Mouse (Mus musculus) right cerebral cortex, postnatal 4 days (tissue): ENCODE measurements at regions not wholly inside any gene's neighbourhood (a gene's known extent, or its start where the extent isn't known, plus 50 kb on each side); places are given as distances from the start of the nearest gene placed in this dataset.

Experiments used
- DNase-seq: peaks from one replicate; pipeline ENCODE4 v3.0.0-alpha.2; 2022

DNA sequence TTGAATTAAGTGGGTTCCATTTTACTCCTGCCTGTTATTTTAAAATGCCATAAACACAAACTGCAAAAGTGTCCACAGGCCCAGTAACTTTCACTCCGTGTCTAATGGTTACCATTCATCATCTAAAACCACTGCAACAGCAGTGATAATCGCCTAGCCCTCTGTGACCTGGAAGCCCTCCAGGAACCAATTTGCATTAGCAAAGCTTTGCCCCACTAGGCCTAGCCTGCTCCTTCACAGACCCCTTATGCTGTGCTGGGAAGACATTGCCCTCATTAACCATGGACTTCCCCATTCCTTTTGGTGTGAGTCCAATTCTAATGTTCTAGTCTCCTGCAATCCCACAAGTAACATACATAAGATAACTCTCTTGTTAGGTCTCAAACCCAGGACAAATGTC, 277.3 kb upstream of the Prkd1 start:
- DNase-seq, result no peak

- DNase-seq, result no peak
Measured at GRCm38 (mm10) chr12:50921739-50922138, 272.8 kb upstream of the Prkd1 start.

DNA sequence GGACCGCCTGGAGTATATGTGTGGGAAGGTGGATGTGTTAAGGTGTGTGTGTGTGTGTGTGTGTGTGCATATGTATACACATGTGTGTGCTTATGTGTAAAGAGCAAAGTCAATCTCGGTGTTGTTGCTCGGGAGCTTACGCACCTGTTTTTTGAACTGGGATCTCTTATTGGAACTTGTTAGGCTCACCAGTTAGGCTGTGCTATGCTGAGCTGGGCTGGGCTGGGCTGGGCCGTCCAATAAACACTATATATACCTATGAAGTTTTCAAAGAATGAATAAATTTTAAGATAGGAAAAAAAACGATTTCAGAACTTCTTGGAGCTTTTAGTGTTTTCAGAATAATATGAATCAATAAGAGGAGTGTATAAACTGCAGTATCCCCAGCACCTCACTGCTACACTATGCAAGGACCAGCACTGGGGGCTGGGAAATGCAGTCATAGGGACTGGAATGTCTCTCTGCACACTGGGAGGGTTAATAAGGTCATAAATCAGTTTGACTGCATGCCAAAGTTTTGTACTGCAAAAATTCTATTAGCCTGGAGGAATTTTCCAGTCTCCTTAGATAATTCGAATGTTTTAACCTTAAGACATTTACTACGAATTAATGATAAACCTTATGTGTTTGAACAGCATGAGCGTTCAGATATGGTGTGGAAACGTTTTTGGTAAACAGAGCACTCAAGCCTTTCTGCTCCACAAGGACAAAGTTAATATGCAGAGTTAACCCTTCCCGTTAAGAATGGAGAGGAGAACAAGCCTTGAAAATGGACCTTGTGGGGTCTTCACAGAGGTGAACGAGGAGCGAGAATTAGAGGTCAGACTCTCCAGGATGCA, 250.9 kb upstream of the Prkd1 start:
- DNase-seq, result no peak

GRCm38 (mm10) chr12:50897606-50898166, 248.8 kb upstream of the Prkd1 start:
- DNase-seq, result no peak

DNA sequence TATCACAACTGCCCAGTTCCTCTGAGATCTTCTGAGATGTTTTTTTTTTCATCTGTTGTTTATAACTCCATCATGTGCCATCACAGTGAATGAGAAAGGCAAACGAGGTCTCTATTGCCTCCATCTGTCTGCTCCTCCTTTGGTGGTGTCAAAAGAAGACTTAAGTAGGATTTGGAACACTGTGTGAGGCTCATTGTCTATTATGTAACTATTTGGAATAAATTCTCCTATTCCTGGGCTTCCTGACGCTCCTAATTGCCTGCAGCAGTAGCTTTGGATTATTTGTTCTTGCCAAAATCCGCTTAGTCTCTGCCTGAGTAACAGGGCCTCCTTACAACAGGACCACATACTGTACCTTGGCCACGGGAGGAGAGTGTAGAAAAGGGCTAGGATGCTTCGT, 244.7 kb upstream of the Prkd1 start:
- no peak for DNase-seq

- DNase-seq, result no peak
Measured at GRCm38 (mm10) chr12:50875796-50876195, 226.9 kb upstream of the Prkd1 start.

DNA sequence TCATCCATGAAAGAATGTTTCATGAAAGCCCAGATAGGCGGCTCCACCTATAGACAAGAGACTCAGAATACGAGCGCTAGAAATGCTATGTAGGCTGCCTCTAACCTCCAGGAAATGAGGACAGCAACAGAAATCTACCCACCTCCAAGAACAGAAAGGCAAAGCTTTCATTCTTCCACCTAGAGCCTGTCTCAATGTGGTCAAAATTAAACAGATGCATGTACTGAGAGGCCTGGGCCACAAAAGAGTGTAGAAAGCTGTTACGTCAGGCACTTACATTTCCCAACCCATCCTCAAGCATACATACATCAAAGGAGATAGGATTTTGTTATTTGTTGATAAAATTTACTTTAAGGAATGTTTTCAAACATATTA, 225.1 kb upstream of the Prkd1 start:
- DNase-seq, result no peak

DNA sequence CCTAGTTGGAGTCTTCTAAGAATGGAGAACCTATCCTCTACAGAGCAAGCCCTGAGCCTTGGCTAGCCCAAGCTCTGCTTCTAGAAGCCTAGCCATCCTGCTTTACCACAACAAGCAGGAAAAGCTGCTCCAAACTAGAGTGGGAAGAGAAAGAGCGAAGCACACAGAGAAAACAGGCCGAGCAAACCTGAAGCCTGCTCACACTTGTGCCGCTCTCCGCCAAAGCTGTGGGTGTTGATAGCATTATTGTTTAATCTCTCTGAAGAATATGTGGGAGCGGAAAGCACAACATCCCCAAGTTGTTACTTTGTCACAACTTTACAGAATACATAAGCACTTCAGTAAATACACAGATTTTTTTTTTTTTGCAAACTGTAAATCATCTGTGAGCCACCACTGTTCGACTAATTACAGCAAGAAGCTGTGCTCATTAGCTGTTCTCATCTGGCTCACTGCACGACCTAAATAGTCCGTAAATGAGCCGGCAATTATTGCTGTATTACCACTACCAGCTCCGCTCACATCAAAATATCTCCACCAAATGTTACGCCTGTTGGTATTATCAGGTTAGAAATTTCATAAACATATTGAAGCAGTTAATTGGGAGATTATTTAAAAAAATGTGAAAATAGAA, 224.6 kb upstream of the Prkd1 start:
- DNase-seq, result no peak

DNA sequence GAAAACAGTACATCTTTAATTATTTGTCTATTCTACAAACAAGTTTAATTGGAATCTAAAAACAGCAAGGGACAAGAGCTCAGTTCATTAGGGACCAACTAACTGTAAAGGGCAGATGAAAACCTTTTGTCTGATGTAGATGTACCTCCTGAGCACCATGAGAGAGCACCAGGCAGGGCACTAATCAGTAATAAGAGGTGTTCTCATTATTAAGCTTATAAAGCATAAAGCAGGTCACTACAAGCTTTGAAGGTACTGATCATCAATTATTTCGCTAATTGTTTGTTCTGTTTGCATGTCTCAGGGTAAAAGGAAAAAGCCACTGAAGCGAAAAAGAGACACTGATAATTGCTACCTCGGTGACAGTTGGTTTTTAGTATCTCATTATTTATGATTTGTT, 202.7 kb upstream of the Prkd1 start:
- DNase-seq, result no peak

DNA sequence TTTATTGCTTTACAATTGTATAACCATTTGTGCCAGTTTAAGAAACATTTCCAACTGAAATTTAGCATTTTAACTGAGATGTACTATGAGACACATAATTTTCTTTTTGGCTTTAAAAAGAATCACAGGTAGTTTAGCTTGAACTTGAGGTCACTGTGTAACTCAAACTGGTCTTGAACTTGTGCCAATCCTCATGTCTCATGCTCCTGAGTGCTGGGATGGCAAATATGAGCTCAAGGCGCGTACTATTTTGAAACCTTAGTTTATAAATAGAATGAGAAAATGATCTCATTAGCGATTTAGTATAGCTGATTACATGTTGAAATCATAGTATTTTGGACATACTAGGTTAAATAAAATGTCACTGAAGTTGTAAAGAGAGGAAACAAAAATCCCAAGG, 199.1 kb upstream of the Prkd1 start:
- no peak for DNase-seq

DNA sequence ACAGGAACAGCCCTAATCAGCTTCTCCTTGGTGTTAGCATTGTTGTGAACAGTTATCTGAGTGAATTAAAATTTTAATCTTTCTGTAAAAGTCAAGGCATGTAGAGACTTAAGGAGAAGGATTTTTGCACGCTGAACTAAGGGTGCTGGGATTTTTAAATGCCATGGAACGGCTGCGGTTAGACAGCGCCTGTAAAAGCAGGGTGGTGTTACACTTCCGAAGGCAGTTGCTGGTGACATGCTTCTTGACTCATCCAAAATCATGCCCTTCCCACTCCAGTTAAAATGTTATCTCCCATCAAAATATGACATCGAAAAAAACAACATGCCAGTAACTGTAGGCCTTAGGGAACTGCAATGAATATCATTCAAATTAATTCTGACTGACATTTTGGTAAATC, 193.8 kb upstream of the Prkd1 start:
- DNase-seq, result no peak

GRCm38 (mm10) chr12:50839391-50839790, 190.5 kb upstream of the Prkd1 start:
- DNase-seq, result no peak

- DNase-seq, result no peak
Measured at GRCm38 (mm10) chr12:50808731-50809281, 159.9 kb upstream of the Prkd1 start.

DNA sequence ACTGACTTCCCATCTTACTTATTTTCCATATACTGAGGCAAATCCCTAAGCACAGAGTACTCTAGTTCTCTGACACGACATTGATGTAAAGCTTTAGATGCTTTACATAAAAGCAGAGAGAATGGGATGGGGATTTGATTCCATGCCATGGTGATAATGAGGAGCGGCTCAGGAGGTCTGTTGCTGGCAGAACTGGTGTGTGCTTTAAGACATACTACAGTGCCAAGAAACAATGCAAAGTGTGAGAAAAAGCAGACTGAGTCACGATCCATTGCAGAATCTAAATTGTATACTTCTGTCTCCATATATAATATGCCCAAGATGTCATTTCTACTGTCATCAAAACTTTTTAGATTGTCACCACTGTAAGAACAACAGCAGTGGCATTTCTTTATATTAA, 155.5 kb upstream of the Prkd1 start:
- DNase-seq, result no peak

DNA sequence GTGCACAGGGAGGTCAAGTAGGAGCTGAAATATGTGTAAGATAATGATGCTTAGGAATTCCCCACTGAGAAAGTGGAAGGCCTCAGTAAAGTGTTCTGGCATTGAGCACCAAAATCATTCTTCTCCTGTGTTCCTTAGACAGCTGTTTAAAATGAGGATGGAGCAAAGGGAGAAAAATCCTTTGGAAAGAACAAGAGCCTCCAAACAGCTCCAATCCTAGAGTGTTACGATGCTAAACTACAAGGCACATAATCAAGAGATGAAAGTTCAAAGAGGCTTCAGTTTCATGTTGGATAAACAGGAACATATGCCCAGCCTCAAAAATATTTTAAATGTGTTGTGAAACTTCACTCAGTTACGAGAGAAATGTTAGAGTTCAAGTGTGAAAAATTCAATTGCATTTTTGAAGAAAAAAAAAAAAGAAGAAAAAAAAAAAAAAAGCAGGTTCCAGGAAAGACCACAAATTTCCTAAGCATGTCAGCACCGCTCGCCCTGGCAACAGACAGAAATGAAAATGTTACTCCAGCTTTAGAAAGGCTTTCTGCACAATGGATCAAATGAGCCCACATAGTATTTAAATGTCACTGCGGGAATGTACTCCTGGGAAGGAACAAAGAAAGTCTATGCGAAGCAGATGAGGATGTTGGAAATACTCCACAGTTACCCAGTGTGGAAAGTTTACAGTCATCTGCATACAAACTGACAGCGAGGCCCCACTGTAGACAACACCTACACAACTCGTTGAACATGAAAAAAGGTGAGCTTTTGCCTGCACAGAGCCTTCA, 116.5 kb upstream of the Prkd1 start:
- no peak for DNase-seq

DNA sequence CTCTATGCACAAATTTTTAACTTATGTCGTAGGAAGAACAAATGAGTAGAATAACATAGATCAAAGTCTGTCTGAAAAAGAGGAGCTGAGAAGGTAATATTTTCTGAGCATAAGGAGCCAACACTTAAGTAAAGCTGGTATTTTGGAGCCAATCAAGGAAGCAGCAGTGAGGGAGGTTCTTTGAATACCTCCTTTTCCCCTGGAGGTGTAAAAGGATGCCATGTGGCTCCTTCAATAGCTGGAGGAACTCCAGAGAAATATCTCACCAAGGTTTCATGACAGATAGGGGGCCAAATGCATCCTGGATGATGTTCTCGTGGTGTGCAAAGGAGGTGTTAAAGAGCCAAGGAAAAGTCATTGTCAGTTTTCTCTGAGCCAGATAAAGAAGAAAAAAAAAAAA, 115.6 kb upstream of the Prkd1 start:
- DNase-seq, result no peak

GRCm38 (mm10) chr12:50734135-50734534, 85.2 kb upstream of the Prkd1 start:
- DNase-seq, result no peak

- no peak for DNase-seq
Measured at GRCm38 (mm10) chr12:50712615-50713014, 63.7 kb upstream of the Prkd1 start.

DNA sequence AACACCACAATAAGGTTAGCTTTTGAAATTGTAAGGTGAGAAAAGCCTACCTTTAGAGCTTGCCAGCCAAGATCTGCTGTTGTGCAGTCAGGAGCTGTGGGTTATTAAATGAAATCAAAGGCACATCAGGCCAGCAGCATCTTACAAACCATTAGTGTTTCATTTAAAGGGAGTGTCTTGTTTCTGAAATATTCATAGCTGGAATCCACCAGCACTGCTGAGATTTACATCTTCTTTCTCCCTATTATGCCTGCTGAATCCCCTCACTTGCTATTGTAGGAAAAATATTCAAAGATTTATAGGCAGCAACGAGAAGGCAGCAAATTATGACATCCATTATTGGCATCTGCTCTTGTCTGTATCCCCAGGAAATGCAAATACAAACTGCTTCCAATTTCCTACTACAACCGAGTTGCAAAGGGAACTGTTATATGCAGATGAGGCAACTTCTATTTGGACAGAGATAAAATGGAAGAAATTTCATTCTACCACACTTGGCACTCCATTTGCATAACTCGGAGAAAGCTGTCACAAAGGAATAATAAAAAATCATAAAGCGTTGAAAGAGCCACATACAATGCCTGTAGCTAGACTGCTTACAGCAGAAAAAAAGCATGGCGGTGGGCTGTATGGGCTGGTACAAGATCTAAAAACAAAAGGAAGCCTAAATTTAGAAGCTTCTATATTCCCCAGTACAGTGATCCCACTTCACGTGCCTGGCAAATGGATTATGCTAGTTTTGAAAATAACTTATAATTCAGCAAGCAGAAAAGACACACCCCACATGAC, 60.3 kb upstream of the Prkd1 start:
- no peak for DNase-seq

DNA sequence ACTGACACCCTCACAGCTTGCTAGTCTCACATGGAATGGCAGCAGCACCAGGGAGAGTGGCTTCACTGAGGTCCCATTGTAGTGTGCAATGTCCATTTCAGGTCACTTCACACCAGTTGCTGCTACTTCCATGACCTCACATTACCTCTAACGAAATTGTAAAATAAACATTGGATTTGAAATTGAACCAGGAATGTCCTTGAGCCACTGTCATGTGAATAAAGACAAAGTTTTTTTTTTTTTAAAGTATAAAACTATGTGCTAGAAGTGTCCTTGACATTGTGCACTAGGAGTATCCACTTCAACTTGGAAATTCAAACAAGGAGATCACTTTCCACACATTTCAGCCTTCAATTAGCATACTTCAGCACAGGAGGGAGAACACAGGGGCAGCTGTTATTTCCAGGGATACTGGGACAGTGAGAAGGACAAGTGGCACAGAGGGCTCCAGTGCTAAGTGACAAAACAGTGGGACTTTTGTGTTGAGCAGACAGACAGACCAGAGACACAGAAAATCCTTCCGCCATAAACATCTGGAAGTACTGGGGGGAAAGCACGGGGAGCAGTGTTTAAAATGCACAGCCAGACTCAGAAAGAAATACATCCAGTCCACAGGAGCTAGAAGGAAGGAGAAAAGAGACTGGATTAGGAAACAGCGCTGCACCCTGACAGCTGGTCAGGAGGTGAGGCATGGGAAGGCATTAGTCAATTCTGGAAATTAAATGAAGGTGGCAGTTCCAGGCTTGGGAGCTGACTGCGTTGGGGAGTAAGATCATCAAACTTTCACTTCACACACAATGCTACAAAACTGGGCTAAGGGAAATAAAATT, 49.9 kb upstream of the Prkd1 start:
- no peak for DNase-seq
